Mouse (Mus musculus) forebrain, postnatal 0 days (tissue): ENCODE measurements at regions not wholly inside any gene's neighbourhood (a gene's known extent, or its start where the extent isn't known, plus 50 kb on each side); places are given as distances from the start of the nearest gene placed in this dataset.

Source experiments
- ATAC-seq: fragments of 200-750 bp; cut with Nextera tagmentation; 2 replicates; pipeline ENCODE4 v1.8.0; 2017; ENCODE audit warnings: mild to moderate bottlenecking, moderate library complexity
- DNase-seq: peaks from one replicate; pipeline ENCODE4 v3.0.0-alpha.2; 2015
- H3K27ac ChIP-seq: fragments of 300-500 bp; sonication (generic); 2 replicates; pipeline ENCODE4 v1.5.1; 2014; ENCODE audit warnings: low read depth, mild to moderate bottlenecking, antibody characterized with exemption, low read length, moderate library complexity, mixed read lengths
- H3K27me3 ChIP-seq: fragments of 300-500 bp; sonication (generic); 2 replicates; pipeline ENCODE4 v1.6.1; 2014; ENCODE audit warnings: mild to moderate bottlenecking, low read length, mixed read lengths; ENCODE audit not compliant: insufficient read depth
- H3K36me3 ChIP-seq: fragments of 300-500 bp; sonication (generic); 2 replicates; pipeline ENCODE4 v1.6.1; 2014; ENCODE audit warnings: mild to moderate bottlenecking, moderate library complexity; ENCODE audit not compliant: insufficient read depth
- H3K4me1 ChIP-seq: fragments of 300-500 bp; sonication (generic); 2 replicates; pipeline ENCODE4 v1.6.1; 2014; ENCODE audit warnings: antibody characterized with exemption; ENCODE audit not compliant: insufficient read depth
- H3K4me2 ChIP-seq: fragments of 300-500 bp; sonication (generic); 2 replicates; pipeline ENCODE4 v1.6.1; 2014; ENCODE audit warnings: low read depth, mild to moderate bottlenecking, moderate library complexity
- H3K4me3 ChIP-seq: fragments of 300-500 bp; sonication (generic); 2 replicates; pipeline ENCODE4 v1.5.1; 2014; ENCODE audit warnings: low read depth, low read length, mixed read lengths
- H3K9ac ChIP-seq: fragments of 300-500 bp; sonication (generic); 2 replicates; pipeline ENCODE4 v1.6.1; 2014; ENCODE audit warnings: mild to moderate bottlenecking
- H3K9me3 ChIP-seq: fragments of 300-500 bp; sonication (generic); 2 replicates; pipeline ENCODE4 v1.6.1; 2016; ENCODE audit warnings: low read length
- CTCF ChIP-seq: sonication (generic); IDR thresholded peaks from 2 replicates; pipeline ENCODE4 v1.5.1; 2016; ENCODE audit warnings: antibody characterized with exemption, control low read depth, low read depth
- WGBS: fragments of 180-500 bp; shearing (Covaris S2); extraction: QIAGEN DNeasy Blood & Tissue Kit; methylation state at CpG from one replicate; pipeline ENCODE4 v1.1.7; 2014; 5-methylcytosine and 5-hydroxymethylcytosine counted together

- Histone ChIP-seq H3K27ac (no peak overlapping the region), H3K4me1 (no peaks in the 10 kb centered on the region), H3K4me3 (no peak overlapping the region), H3K9ac (no peak overlapping the region), H3K27me3 (no peaks in the 10 kb centered on the region), H3K4me2 (no peak overlapping the region; the same call in 1 of the 2 replicates), H3K9me3 (no peaks in the 10 kb centered on the region), H3K36me3 (no peaks in the 10 kb centered on the region)
- no peak for TF ChIP-seq CTCF
- 82% methylated on average over 16 of the region's 16 CpGs for WGBS
- no peak for ATAC-seq
- DNase-seq = peak; percentile 57
Observed at GRCm38 (mm10) chr5:119971286-119971685, 138.8 kb downstream of the Tbx5 start.

- H3K9ac ChIP-seq = no peak overlapping the region
- peak; percentile 87 for ATAC-seq
Observed at GRCm38 (mm10) chr5:119972802-119973437, 140.5 kb downstream of the Tbx5 start.

GRCm38 (mm10) chr5:119978096-119978715 is 138.1 kb upstream of the Rbm19 start:
- H3K4me2 ChIP-seq = no peak overlapping the region
- no peaks in the 10 kb centered on the region for H3K4me1 ChIP-seq
- no peak for DNase-seq
- H3K36me3 ChIP-seq = no peaks in the 10 kb centered on the region
- H3K27me3 ChIP-seq = no peaks in the 10 kb centered on the region
- H3K9ac ChIP-seq = no peak overlapping the region
- H3K4me3 ChIP-seq = no peak overlapping the region
- no peaks in the 10 kb centered on the region for H3K9me3 ChIP-seq
- ATAC-seq = no peak
- no peak for TF ChIP-seq CTCF
- WGBS = 42% methylated on average over 10 of the region's 10 CpGs
- no peak overlapping the region for H3K27ac ChIP-seq

More at GRCm38 (mm10) chr5:119972802-119973437, 140.5 kb downstream of the Tbx5 start:
- Histone ChIP-seq H3K27me3 (no peaks in the 10 kb centered on the region), H3K27ac (no peak overlapping the region), H3K4me2 (peak overlapping the region; percentile 32), H3K36me3 (no peaks in the 10 kb centered on the region), H3K9me3 (no peaks in the 10 kb centered on the region), H3K4me1 (no peaks in the 10 kb centered on the region), H3K4me3 (peak overlapping the region; percentile 17)
- peak; percentile 71 for DNase-seq
- WGBS = 40% methylated on average over 24 of the region's 24 CpGs
- no peak for TF ChIP-seq CTCF

GRCm38 (mm10) chr5:119981111-119981807 is 135.0 kb upstream of the Rbm19 start:
- Histone ChIP-seq H3K27ac (peak overlapping the region; percentile 54), H3K27me3 (no peaks in the 10 kb centered on the region), H3K4me2 (no peak overlapping the region), H3K4me3 (no peak overlapping the region), H3K9me3 (no peaks in the 10 kb centered on the region), H3K36me3 (no peaks in the 10 kb centered on the region), H3K9ac (no peak overlapping the region), H3K4me1 (no peaks in the 10 kb centered on the region)
- 48% methylated on average over 18 of the region's 18 CpGs for WGBS
- DNase-seq (peak; percentile 54), ATAC-seq (peak; percentile 60)
- TF ChIP-seq CTCF = no peak

GRCm38 (mm10) chr5:119984206-119984605 is 132.1 kb upstream of the Rbm19 start:
- no peaks in the 10 kb centered on the region for H3K4me1 ChIP-seq
- ATAC-seq = no peak
- H3K4me3 ChIP-seq = no peak overlapping the region
- H3K4me2 ChIP-seq = no peak overlapping the region
- no peak for TF ChIP-seq CTCF
- no peak for DNase-seq
- H3K27ac ChIP-seq = no peak overlapping the region
- 82% methylated on average over 7 of the region's 7 CpGs for WGBS
- no peak overlapping the region for H3K9ac ChIP-seq
- no peaks in the 10 kb centered on the region for H3K36me3 ChIP-seq
- no peaks in the 10 kb centered on the region for H3K27me3 ChIP-seq
- no peaks in the 10 kb centered on the region for H3K9me3 ChIP-seq

GRCm38 (mm10) chr5:119992130-119992529 is 124.1 kb upstream of the Rbm19 start:
- WGBS = 88% methylated on average over 3 of the region's 3 CpGs
- Histone ChIP-seq H3K36me3 (no peaks in the 10 kb centered on the region), H3K27me3 (no peaks in the 10 kb centered on the region), H3K9me3 (no peaks in the 10 kb centered on the region), H3K4me3 (no peak overlapping the region), H3K4me1 (no peaks in the 10 kb centered on the region), H3K27ac (no peak overlapping the region), H3K9ac (no peak overlapping the region), H3K4me2 (no peak overlapping the region)
- TF ChIP-seq CTCF = no peak
- no peak for DNase-seq
- ATAC-seq = no peak

GRCm38 (mm10) chr5:119995726-119996125 is 120.5 kb upstream of the Rbm19 start:
- no peak for TF ChIP-seq CTCF
- H3K4me2 ChIP-seq = no peak overlapping the region
- DNase-seq (no peak), ATAC-seq (no peak)
- H3K27ac ChIP-seq = no peak overlapping the region
- no peaks in the 10 kb centered on the region for H3K36me3 ChIP-seq
- H3K4me3 ChIP-seq = no peak overlapping the region
- no peaks in the 10 kb centered on the region for H3K4me1 ChIP-seq
- H3K27me3 ChIP-seq = no peaks in the 10 kb centered on the region
- H3K9me3 ChIP-seq = no peaks in the 10 kb centered on the region
- WGBS = 94% methylated on average over 1 of the region's 1 CpGs
- H3K9ac ChIP-seq = no peak overlapping the region
